Mouse (Mus musculus): Measurements from ENCODE around the gene Tlr4.

DNA sequence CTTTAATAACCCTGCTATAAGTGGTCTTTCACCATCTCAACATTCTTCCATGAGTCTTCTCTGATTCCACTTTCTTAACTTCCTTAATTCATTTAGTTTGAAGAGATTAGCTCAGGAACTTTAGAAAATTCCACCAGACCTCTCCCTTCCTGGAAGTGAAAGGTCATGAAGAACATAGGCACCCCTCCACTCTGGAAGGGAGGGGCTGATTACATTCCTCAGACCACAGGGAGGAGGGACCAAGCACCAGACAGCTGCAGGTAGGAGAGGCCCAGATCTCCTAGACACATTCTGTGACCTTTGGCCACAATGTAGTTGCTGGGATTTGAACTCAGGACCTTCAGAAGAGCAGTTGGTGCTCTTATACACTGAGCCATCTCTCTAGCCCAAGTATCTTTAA, 72.7 kb downstream of the Tlr4 start:
- TF ChIP-seq CTCF (IDR thresholded peaks at IDR 0.05; ENCODE audit: control insufficient read depth, insufficient read depth, low read length) (no peak), POLR2A (IDR thresholded peaks at IDR 0.05; ENCODE audit: borderline replicate concordance, control insufficient read depth, low read depth, low read length) (no peak)

All from bone marrow, adult 2 months (tissue).